Mouse (Mus musculus): ENCODE measurements around the gene Elmo2.

Gene Elmo2

DNA sequence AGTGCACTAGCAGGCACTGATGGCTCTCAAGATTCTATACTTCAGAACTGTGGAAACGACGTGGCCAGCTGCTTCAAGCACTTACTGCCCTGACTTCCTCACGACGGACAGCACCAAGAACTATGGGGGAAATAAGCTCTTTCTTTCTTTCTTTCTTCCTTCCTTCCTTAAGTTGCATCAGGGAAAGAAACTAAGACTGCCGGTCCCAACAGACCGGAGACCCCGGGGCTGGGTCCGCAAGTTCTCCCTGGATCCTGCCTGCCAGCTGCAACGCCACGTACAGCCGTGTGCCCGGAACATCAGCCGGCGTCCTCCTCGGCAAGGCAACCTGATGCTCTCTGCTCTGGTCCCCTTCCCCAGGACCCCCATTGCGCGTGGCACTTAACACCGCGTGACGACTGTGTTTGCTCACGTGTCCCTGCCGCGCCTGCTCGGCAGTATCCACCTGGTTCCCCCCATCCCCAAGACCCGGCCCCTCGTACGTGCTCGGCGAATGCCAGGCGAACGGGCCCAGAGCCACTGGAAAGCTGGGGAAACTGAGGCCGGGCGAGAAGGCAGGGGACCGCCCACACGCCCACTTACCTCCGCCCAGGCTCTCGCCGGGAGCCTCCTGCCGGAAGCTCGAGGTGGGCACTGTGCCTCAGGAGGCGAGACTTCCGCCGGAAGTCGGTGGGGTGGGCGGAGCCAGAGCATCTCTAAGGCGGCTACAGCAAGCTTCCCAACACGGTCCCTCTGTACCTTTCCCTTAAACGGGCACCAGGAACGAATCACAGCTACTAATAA lies 38.9 kb downstream of the Elmo2 start, which contains the start of gene Slc35c2:
TSS of gene Slc35c2 (minus strand) at position 668 of the 783 bp plus-strand sequence.
- peak; percentile 95 for DNase-seq

DNA sequence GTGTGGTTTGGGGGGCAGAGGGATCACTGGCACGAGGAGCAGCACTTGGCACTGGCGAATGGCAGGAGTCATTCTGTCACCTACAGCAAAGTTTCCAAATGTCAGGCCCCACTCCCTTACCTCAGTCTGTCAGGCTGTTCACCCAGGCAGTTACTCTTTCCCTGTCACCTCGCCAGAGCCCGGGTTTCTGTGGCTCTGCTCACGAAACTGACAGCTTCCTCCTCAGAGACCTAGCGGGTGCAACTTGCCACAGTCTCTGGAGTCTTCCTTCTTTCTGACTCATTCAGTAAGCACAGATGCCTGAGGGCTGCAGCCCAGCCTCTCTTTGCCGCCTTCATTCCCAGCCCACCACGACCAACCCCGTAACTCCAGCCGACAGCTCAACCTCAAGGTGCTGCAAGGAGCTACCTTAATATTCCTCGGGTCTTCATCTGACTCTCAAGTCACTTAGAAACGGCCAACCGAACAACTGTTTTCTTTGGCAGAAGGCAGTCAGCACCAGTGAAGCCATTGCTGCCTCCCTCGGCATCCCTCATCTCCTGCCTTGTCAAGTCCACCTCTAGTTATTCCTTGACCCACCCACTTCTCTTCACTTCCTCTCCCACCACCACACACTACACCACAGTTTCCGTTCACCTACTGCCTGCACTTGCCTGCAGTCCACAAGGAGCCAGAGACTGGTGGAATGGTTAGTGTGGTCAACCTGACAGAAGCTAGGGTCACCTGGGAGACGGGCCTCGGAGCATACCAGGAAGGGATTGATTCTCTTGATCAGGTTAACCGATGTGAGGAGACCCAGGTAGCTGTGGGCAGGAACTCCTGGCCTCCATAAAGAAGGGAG lies 39.7 kb downstream of the Elmo2 start:
- DNase-seq, result no peak

DNA sequence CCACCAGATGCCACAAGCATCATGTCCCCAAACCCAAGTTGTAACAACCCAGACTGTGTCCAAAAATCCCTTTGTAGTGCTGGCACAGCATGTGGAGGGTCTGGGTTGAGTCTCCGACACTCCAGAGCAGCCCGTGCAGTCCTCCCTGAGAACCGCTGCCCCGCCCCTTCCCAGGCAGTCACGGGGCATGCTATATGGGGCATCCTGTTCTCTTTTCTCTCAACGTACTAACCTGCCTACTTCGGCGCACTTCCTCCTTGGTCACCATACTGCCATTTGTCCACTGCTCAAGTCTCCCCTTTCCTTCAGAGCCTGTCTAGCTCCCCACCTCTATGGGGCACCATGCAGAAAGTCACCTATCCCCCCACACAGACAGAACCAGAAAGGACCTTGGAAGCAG lies 40.7 kb downstream of the Elmo2 start:
- DNase-seq, result no peak

DNA sequence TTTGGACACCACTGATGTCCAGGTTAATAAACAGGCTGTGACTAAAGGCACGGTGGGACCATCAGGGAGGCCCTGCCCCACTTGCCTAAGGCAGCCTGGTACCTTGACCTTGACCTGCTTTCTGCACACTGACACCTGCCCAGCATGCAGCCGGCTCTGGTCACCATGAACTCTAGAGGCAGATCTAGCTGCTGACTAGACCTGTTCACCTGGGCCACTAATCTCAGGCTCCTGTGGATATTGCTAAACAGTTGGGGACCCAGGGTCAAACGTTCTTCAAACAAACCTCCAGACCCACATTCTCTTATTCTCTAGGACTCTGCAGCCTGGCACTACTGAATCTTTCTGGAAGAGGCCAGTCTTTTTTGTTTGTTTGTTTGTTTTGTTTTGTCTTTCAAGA lies 41.2 kb downstream of the Elmo2 start:
- no peak for DNase-seq

DNA sequence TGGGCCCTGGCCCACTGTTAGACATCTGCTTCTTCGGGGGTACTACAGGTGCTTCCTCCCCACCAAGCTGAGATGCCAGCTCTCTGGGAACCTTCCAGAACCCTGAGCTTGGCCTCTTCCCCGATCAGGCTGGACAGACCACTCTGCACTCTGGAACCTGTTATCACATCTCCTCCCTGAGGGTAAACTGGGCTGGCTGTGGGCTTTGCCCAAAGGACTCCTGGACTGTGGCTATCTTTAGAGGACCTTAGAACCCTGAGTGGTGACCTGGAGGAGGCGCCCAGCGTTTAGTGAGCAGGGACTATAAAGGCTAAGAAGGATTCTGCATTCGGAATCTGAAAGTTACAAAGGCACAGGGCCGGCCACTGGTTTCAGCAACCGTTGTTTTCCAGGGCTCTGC lies 41.9 kb downstream of the Elmo2 start:
- DNase-seq, result no peak

DNA sequence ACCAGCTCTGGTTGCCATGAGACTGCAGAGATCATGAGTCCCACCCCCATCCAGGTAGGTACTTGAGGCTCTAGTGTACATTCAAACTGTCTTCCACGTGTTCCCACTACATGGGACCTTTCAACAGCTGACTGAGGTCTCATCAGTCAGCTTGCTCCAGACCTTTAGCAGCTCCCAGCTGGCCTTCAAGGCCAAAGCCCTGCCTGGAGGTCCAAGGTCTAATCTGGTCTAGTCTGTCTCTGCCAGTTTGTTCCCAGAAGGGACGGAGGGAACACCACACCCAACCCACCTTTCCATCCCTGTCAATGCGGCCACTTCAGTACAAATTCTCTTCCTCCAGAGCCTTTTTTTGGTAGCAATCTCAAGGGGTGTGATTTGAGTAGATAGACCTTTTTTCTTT lies 42.6 kb downstream of the Elmo2 start:
- DNase-seq, result no peak

DNA sequence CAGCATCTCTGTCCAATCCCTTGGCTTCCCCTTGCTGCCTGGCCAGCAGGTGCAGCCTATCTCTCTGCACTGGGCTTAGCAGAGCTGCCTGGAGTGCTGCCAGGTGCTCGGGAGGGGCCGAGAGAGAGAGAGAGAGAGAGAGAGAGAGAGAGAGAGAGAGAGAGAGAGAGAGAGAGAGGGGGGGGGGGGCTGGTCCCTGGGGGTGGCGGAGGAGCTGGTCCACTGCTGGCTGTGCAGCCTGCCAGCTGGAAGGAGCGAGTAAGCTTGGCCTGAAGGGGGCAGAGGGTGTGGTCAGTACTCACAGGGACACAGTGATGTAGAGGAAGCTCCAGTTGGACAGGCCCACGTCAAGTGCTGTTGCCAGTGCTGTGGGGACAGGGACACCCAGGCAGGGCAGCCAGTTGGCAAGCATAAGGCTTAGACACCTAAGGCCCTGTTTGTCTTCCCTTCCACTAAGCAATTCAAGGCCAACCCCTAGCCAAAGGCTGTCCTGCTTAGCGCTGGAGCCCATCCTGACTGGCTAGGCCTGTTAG lies 44.4 kb downstream of the Elmo2 start:
- no peak for DNase-seq

DNA sequence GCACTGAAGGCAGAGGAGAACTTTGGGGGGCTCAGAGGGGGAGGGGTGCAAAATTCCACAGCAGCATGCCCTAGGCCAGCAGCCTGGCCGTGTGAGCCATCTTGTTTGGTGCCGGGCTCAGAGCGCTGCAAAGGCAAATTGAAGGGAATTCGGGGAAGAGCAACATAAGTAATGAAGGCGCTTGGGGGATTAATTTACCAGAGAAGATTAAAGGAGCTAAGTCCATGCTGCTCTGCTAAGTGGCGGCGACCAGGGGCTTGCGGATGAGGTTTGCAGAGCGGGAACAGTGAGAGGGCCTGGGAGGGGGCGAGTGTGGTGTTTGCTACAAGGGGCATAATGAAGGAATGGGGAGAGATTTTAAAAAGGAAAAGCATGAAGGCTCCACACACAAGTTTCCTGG lies 46.9 kb downstream of the Elmo2 start:
- no peak for DNase-seq

DNA sequence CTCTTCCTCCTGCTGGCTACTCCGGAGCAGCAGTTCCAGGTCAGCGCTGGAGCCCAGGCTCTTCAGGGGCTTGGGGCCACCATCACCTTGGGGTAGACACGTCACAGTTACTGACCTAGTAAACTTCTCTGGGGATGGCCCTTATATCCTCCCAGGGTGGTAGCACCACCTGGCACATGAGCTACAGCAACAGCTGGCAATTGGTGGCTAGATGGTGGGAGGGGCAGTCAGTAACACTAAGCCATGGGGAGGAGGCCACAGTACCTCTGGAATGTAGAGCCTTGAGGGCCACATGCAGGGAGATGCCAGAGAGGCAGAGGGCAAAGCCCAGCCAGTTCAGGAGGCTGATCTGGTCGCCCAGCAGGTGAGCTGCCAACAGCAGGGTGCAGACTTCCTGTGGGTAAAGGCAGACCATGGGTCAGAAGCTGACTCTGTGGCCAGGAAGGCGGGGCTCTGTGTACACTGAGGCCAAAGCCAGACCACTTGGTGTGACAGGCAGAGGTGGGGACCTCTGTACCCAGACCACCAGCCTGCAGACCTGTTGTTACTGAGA lies 49.0 kb downstream of the Elmo2 start:
- no peak for DNase-seq

DNA sequence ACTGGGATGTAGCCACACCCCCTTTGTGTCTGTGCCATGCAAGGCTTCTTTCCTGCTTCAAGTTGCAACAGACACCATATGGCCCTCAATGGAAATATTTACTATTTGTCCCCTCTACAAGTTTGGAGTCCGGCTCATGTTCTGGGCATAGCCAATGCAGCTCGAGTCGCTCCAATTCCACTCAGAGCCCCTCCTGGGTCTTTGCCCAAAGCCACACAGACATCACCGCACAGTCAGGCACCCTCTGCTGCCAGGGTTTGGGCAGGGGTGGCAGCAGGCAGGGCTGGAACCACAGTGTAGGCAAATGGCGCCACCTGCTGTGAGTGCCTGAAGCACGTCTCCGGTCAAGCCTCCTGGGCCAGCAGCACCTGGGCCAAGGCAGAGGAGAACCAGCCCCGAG lies 50.5 kb downstream of the Elmo2 start:
- peak; percentile 78 for DNase-seq

DNA sequence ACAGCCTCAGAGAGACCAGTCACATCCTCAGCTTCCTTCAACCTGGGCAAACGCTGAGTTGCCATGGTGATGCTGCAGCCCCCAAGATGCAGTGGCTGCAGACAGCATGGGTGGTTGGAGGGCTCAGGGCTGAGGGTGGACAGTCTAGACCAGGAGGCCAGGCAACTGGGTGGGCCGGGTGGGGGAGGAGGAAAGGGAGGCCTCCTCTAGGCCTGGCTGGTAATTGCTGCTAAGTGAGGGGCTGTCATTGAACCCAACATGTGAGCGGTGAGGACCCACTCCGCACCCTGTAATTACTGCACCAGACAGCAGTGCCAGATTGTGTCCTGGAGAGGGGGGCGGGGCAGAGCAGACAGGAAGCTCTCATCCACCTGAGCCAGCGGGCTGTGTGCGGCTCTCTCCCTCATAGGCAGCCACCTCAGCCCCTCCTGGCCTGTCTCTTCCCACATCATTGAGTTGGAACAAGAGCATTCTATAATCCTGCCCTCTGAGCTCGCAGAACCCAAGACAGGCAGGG lies 51.1 kb downstream of the Elmo2 start:
- DNase-seq, result no peak

DNA sequence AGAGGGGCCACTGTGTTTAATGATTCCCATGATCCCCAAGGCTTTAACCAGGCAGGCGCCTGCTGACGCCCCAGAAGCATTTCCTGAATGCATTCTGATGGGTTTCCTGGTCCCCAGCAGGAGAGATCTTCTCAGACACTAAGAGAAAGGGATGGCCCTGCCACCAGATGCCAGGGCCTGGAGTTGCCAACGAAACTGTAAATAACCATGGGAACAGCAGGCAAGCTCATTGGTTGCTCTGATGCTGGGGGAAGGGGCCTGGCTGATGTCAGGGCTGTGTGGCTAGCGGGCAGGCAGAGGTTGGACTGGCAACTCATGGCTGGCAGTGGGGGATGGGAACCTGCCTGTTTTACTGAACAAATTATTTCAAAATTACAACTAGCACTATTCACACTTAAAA lies 52.7 kb downstream of the Elmo2 start:
- no peak for DNase-seq

DNA sequence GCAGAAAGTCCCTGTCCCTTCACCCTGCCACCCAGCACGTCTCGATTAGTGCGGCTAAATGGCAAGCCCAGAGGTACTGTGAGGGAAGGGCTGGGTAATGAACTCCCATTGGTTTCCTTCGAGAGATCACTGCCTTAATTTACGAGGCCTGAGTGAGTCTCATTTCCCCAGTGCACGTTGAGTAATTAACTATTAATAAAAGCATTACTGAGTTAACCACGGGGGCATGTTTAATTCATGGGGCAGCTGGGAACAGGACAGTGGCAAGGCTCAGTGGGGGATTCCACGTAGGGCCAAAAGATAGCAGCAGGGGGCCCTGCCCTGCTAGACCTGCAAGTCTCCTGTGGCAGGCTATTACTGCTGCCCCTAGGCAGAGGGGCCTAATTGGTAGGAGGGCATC lies 55.0 kb downstream of the Elmo2 start:
- no peak for DNase-seq

DNA sequence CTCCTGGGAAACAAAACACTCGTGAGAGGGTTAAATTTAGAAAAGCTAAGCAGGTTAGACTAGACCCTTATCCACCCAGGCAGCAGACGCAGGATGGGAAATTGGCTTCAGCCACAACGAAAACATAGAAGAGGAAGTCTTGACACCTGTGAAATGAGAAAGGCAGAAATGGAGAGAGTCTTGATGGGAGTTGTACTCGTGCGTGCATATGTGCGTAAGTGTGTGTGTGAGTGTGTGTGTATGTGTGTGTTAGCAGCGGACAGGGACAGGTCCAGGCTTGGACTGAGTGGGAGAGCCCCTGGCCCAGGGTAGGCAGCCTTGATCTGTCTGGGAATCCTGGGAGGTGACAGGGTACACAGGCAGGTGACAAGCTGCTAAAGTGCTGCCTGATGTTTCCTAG lies 55.4 kb downstream of the Elmo2 start:
- no peak for DNase-seq

DNA sequence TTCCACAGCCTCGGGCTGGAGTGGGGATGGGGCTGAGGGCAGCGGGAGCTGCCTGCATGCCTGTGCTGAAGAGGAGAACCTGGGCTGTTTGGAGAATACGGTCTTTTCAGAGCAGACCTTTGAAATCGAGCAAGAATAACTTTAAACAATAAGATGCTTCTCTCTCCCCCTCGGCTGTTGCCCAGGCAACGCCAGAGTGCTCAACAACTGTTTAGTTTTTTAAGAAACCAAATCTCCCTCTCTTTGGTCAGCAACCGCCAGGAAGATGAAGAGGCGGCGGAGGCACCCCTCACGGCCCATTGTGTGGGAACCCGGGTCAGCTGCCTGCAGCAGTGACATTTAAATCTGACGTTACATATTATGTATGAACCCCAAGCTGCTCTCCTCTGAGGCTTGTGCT lies 59.5 kb downstream of the Elmo2 start:
- DNase-seq, result no peak

DNA sequence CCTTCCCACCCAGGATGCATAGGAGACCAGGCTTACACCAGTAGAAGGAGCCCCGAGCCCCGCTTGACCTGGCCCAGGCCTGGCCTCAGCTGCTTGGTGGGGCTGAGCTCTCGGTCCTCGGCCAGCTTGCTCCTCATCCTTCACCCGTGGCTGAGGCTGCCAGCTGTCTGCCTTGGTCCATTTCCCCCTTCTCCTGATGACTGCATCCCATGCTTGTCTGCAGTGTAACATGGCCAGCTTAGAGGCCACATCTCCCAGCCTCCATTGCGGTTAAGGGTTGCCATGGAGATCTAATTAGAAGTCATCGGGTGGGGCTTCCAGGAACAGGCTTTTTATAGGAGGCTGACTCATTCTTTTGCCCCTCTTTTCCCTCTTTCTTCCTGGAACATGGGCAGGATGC lies 62.4 kb downstream of the Elmo2 start:
- no peak for DNase-seq

DNA sequence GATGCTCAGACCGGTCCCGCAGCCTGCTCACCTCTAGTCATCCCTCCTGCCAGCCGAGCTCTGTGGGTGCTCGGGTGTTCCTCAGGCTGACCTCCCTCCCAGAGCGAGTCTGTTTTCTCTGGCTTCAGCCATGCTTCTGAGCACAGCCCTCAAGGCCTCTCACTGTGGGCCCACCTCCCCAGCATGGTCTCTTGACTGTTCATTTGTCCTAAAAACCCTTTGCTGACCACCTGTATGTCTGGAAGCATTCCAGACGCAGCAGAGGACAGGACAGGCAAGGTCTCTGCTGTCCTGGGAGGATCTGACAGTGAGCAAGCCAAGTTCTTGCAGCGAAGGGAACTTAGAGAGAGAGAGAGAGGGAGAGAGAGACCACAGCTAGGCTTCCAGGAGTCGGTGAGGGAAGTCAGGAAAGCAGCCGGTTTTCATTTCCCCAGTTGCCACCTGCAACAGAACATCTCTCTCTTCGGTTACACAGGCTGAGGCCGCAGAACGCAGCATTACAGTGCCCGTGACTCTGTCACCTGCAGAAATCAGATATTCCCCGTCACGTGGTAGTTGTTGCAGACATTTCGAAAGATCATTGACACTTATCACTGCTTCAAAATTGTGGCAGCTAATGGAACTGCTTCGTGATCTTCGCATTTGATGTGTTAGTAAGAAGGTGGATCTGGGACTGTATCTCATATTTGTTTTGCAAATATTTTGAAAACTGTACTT lies 63.8 kb downstream of the Elmo2 start:
- no peak for DNase-seq

DNA sequence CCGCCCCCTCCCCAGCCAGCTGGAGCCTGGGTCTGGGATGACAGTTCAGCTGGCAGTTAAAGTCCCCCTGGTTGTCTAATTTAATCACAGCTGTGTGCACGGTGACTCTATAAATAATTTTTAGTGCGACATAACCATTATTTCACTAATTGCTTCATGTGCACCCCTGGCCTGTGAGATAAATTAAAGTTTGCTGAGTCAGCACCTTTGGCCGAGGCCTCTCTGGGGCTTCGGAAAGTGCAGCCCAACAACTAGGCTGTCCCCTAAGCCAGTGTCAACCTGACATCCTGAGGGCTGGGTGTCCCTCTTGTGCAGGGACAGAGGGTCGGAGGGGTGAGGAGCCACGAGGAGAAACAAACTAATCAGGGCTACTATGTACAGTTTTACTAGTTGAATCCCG lies 66.4 kb downstream of the Elmo2 start:
- no peak for DNase-seq

DNA sequence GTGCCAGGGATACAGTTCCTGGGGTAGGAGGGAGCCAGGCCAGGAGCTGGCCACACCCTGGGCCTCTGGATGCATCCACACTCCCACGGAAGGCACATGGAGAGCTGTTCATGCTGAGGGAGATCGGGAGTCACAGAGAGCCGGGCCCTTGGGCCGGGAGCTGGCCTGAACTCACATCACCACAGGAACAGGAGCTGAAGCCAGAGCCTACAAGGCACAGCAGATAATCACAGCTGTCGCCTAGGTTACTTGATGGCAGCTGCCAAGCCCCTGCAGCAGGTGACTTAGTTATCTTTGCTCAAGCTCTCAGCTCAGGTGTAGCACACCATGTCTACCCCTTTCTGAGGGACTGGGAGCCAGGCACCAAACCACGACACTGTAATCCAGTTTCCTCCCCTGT lies 68.0 kb downstream of the Elmo2 start:
- no peak for DNase-seq

DNA sequence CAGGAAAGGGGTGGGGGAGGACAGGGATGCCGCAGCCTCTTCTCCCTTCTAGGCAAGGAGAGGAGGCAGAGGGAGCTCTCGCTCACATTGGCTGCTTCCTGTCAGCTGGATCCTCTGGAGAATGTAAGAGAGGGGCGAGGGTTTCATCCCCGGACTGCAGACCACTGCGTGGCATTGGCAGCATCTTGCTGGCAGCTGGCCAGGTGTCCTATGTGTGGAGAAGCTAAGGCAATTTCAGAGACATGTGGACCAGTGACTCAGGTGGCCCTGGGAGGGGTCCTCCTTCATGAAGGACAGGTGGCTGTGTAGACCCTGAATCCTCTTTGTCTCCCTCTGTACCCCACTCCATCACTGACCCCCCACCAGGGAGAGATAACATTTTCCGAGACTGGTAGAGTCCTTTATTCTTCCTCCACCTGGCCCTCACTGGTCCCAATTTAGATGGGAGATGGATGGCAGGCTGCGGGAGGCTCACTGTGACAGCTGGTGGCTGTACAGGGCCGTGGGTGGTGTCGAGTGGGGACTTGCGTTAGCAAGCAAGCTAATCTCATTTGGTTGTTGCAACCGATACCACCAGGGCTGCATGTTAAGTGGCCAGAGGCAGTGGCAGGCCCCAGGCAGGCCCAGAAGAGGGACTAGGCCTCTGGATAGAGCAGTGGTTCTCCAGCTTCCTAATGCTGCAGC lies 69.0 kb downstream of the Elmo2 start:
- no peak for DNase-seq

DNA sequence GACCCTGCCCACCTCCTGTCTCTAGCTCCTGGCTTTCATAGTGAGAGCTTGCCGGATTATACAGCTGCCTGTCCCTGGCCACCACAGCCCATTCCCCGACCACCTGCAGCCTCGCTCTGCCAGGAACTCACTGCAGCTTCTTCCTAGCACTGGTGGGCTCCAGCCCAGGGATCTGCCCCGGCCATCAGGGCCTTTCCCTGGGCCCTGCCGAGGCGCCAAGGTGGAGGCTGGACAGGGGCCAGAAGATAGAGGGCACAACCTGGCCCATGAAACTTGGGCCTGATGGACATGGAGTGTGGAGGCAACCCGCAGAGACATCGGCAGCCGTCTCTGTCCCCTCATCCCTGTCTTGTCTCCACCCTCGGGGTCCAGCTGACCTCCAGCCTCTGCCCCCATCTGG lies 70.1 kb downstream of the Elmo2 start:
- no peak for DNase-seq

DNA sequence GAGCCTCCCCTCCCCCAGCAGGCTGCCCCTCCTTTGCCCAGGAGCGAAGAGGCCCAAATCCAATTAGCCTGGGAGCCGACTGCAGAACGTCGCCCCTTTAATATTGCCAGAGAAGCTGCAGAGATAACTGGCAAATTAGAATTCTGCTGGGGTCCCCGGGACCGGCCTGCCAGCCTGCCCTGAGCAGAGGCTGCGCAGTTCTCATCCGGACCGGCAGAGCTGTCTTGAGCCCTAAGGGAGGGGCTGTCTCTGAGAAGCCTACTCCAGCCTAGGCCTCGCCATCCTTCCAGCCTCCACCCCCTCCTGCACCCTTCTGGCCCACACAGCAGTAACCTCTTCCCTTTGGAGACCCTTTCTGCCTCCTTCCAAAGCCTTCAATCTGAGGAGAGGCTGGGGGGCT lies 72.4 kb downstream of the Elmo2 start:
- DNase-seq, result no peak

Measured in kidney, adult 18-20 months (tissue).